Mouse (Mus musculus): ENCODE results near the gene Gclm.
A peak's percentile ranks its signal among the peaks of the same experiment; 100 is the strongest.
"Not testable (repeated sequence)": the region's sequence is repeated elsewhere in the genome, so short reads cannot be mapped to it uniquely, and the experiment has no call there.

The Gclm gene

GRCm38 (mm10) chr3:122274241-122275024 is 29.1 kb downstream of the Gclm start, which contains the start of gene Dnttip2:
TSS of gene Dnttip2 (plus strand) at chr3:122274388.
- peak within 1 kb of the TSS; percentile 100 for H3K4me3 ChIP-seq (replicated peaks; ENCODE audit: low read length)
- no peak for TF ChIP-seq CTCF (conservative IDR thresholded peaks at IDR 0.05; ENCODE audit: low read length)
- TF ChIP-seq POU5F1 (IDR thresholded peaks at IDR 0.05; ENCODE audit: borderline replicate concordance, low read length) = no peak
- TF ChIP-seq NANOG (IDR thresholded peaks at IDR 0.05; ENCODE audit: borderline replicate concordance, low read length) = no peak
- peaks cover 64% of the 10 kb centered on the region for H3K4me1 ChIP-seq (replicated peaks; ENCODE audit: low read depth, low read length)
- peaks cover 45% of the 10 kb centered on the region for H3K36me3 ChIP-seq (ENCODE audit: insufficient read depth, low read length)
- no peaks in the 10 kb centered on the region for H3K9me3 ChIP-seq (ENCODE audit: low read length)
- no peaks in the 10 kb centered on the region for H3K27me3 ChIP-seq (ENCODE audit: insufficient read depth, low read length)

- no peaks in the 10 kb centered on the region for H3K27me3 ChIP-seq (ENCODE audit: insufficient read depth, low read length)
- TF ChIP-seq NANOG (IDR thresholded peaks at IDR 0.05; ENCODE audit: borderline replicate concordance, low read length) = no peak
- no peak for TF ChIP-seq CTCF (conservative IDR thresholded peaks at IDR 0.05; ENCODE audit: low read length)
- TF ChIP-seq POU5F1 (IDR thresholded peaks at IDR 0.05; ENCODE audit: borderline replicate concordance, low read length) = no peak
- peaks cover 51% of the 10 kb centered on the region for H3K36me3 ChIP-seq (ENCODE audit: insufficient read depth, low read length)
- peaks cover 63% of the 10 kb centered on the region for H3K4me1 ChIP-seq (replicated peaks; ENCODE audit: low read depth, low read length)
- H3K9me3 ChIP-seq (ENCODE audit: low read length) = no peaks in the 10 kb centered on the region
- H3K4me3 ChIP-seq (replicated peaks; ENCODE audit: low read length) = peak overlapping the region; percentile 100
These were observed 29.8 kb downstream of the Gclm start for GRCm38 (mm10) chr3:122275111-122275510.

- Histone ChIP-seq H3K4me1 (replicated peaks; ENCODE audit: low read depth, low read length) (peaks cover 18% of the 10 kb centered on the region), H3K4me3 (replicated peaks; ENCODE audit: low read length) (no peak overlapping the region), H3K27me3 (ENCODE audit: insufficient read depth, low read length) (no peaks in the 10 kb centered on the region), H3K36me3 (ENCODE audit: insufficient read depth, low read length) (peaks cover 37% of the 10 kb centered on the region), H3K9me3 (ENCODE audit: low read length) (no peaks in the 10 kb centered on the region)
- TF ChIP-seq POU5F1 (IDR thresholded peaks at IDR 0.05; ENCODE audit: borderline replicate concordance, low read length) = no peak
- no peak for TF ChIP-seq NANOG (IDR thresholded peaks at IDR 0.05; ENCODE audit: borderline replicate concordance, low read length)
- no peak for TF ChIP-seq CTCF (conservative IDR thresholded peaks at IDR 0.05; ENCODE audit: low read length)
These were observed 41.8 kb downstream of the Gclm start for GRCm38 (mm10) chr3:122287195-122287594.

GRCm38 (mm10) chr3:122288613-122289195 is 43.3 kb downstream of the Gclm start:
- Histone ChIP-seq H3K36me3 (ENCODE audit: insufficient read depth, low read length) (peaks cover 22% of the 10 kb centered on the region), H3K9me3 (ENCODE audit: low read length) (no peaks in the 10 kb centered on the region), H3K27me3 (ENCODE audit: insufficient read depth, low read length) (no peaks in the 10 kb centered on the region), H3K4me1 (replicated peaks; ENCODE audit: low read depth, low read length) (peaks cover 22% of the 10 kb centered on the region), H3K4me3 (replicated peaks; ENCODE audit: low read length) (no peak overlapping the region)
- no peak for TF ChIP-seq NANOG (IDR thresholded peaks at IDR 0.05; ENCODE audit: borderline replicate concordance, low read length)
- TF ChIP-seq POU5F1 (IDR thresholded peaks at IDR 0.05; ENCODE audit: borderline replicate concordance, low read length) = no peak
- no peak for TF ChIP-seq CTCF (conservative IDR thresholded peaks at IDR 0.05; ENCODE audit: low read length)

GRCm38 (mm10) chr3:122289344-122289743 is 44.0 kb downstream of the Gclm start:
- Histone ChIP-seq H3K36me3 (ENCODE audit: insufficient read depth, low read length) (peaks cover 15% of the 10 kb centered on the region), H3K4me1 (replicated peaks; ENCODE audit: low read depth, low read length) (peaks cover 26% of the 10 kb centered on the region)
- not testable (repeated sequence) for H3K9me3 ChIP-seq (ENCODE audit: low read length); H3K27me3 ChIP-seq (ENCODE audit: insufficient read depth, low read length); H3K4me3 ChIP-seq (replicated peaks; ENCODE audit: low read length)

GRCm38 (mm10) chr3:122290696-122291095 is 45.3 kb downstream of the Gclm start:
- H3K4me3 ChIP-seq (replicated peaks; ENCODE audit: low read length) = no peak overlapping the region
- no peaks in the 10 kb centered on the region for H3K27me3 ChIP-seq (ENCODE audit: insufficient read depth, low read length)
- peaks cover 2% of the 10 kb centered on the region for H3K36me3 ChIP-seq (ENCODE audit: insufficient read depth, low read length)
- H3K9me3 ChIP-seq (ENCODE audit: low read length) = no peaks in the 10 kb centered on the region
- H3K4me1 ChIP-seq (replicated peaks; ENCODE audit: low read depth, low read length) = peaks cover 36% of the 10 kb centered on the region
- TF ChIP-seq NANOG (IDR thresholded peaks at IDR 0.05; ENCODE audit: borderline replicate concordance, low read length) = no peak
- no peak for TF ChIP-seq CTCF (conservative IDR thresholded peaks at IDR 0.05; ENCODE audit: low read length)
- TF ChIP-seq POU5F1 (IDR thresholded peaks at IDR 0.05; ENCODE audit: borderline replicate concordance, low read length) = no peak

GRCm38 (mm10) chr3:122291828-122292227 is 46.5 kb downstream of the Gclm start:
- peak overlapping the region; percentile 94 for H3K4me3 ChIP-seq (replicated peaks; ENCODE audit: low read length)
- H3K27me3 ChIP-seq (ENCODE audit: insufficient read depth, low read length) = no peaks in the 10 kb centered on the region
- H3K36me3 ChIP-seq (ENCODE audit: insufficient read depth, low read length) = no peaks in the 10 kb centered on the region
- H3K4me1 ChIP-seq (replicated peaks; ENCODE audit: low read depth, low read length) = peaks cover 48% of the 10 kb centered on the region
- TF ChIP-seq CTCF (conservative IDR thresholded peaks at IDR 0.05; ENCODE audit: low read length) (no peak), NANOG (IDR thresholded peaks at IDR 0.05; ENCODE audit: borderline replicate concordance, low read length) (peak; percentile 61; the same call in 1 of the 2 replicates)
- H3K9me3 ChIP-seq (ENCODE audit: low read length) = no peaks in the 10 kb centered on the region

- Histone ChIP-seq H3K4me3 (replicated peaks; ENCODE audit: low read length) (peak overlapping the region; percentile 94), H3K27me3 (ENCODE audit: insufficient read depth, low read length) (no peaks in the 10 kb centered on the region), H3K36me3 (ENCODE audit: insufficient read depth, low read length) (no peaks in the 10 kb centered on the region), H3K9me3 (ENCODE audit: low read length) (no peaks in the 10 kb centered on the region), H3K4me1 (replicated peaks; ENCODE audit: low read depth, low read length) (peaks cover 55% of the 10 kb centered on the region)
- no peak for TF ChIP-seq NANOG (IDR thresholded peaks at IDR 0.05; ENCODE audit: borderline replicate concordance, low read length)
- TF ChIP-seq POU5F1 (IDR thresholded peaks at IDR 0.05; ENCODE audit: borderline replicate concordance, low read length) = no peak
- TF ChIP-seq CTCF (conservative IDR thresholded peaks at IDR 0.05; ENCODE audit: low read length) = no peak
These were observed 47.2 kb downstream of the Gclm start for GRCm38 (mm10) chr3:122292300-122293222.
